Mouse (Mus musculus) lung, embryonic 15.5 days (tissue): ENCODE results near the gene Myl6. TPM values are rescaled to one million over a fixed set of nuclear protein-coding genes. Genes with fewer than 3 reads are reported as not detected.

Source experiments
- ATAC-seq: fragments of 200-750 bp; cut with Nextera tagmentation; 2 replicates; pipeline ENCODE4 v1.8.0; 2017; ENCODE audit warnings: moderate number of reproducible peaks, borderline replicate concordance; ENCODE audit not compliant: low FRiP score, low TSS enrichment; ENCODE audit errors: extremely low read depth
- H3K27ac ChIP-seq: fragments of 300-500 bp; sonication (generic); 2 replicates; pipeline ENCODE4 v1.5.1; 2015; ENCODE audit warnings: moderate library complexity, mild to moderate bottlenecking, inconsistent platforms
- H3K27me3 ChIP-seq: fragments of 300-500 bp; sonication (generic); 2 replicates; pipeline ENCODE4 v1.6.1; 2015; ENCODE audit warnings: inconsistent platforms
- H3K36me3 ChIP-seq: fragments of 300-500 bp; sonication (generic); 2 replicates; pipeline ENCODE4 v1.6.1; 2015; ENCODE audit warnings: inconsistent platforms
- H3K4me1 ChIP-seq: fragments of 300-500 bp; sonication (generic); 2 replicates; pipeline ENCODE4 v1.6.1; 2015; ENCODE audit warnings: inconsistent platforms
- H3K4me2 ChIP-seq: fragments of 300-500 bp; sonication (generic); 2 replicates; pipeline ENCODE4 v1.6.1; 2015; ENCODE audit warnings: inconsistent platforms, mild to moderate bottlenecking, moderate library complexity
- H3K4me3 ChIP-seq: fragments of 300-500 bp; sonication (generic); 2 replicates; pipeline ENCODE4 v1.5.1; 2015; ENCODE audit warnings: mild to moderate bottlenecking, inconsistent platforms
- H3K9ac ChIP-seq: fragments of 300-500 bp; sonication (generic); 2 replicates; pipeline ENCODE4 v1.6.1; 2015; ENCODE audit warnings: inconsistent platforms
- H3K9me3 ChIP-seq: fragments of 300-500 bp; sonication (generic); 2 replicates; pipeline ENCODE4 v1.6.1; 2016; ENCODE audit warnings: inconsistent platforms
- WGBS: fragments of 180-500 bp; shearing (Covaris S2); methylation state at CpG from one replicate; pipeline ENCODE4 v1.1.7; 2015; 5-methylcytosine and 5-hydroxymethylcytosine counted together
- microRNA-seq: library from miRNA; unstranded; fragments of <30 nt; microRNA quantifications from one replicate; pipeline ENCODE4, GENCODE M21; 2016
- polyA plus RNA-seq: library from polyadenylated mRNA; unstranded; fragments of >200 nt; fragmentation: Nextera tagmentation; extraction: Ambion mirVana; gene quantifications from 2 replicates; pipeline ENCODE4 v1.2.1, GENCODE M21; 2015

Gene Myl6
- polyA plus RNA-seq, 1 experiment from 2014 or later: 1,477 TPM

- no peak overlapping the region for H3K4me2 ChIP-seq
- no peak overlapping the region for H3K4me3 ChIP-seq
- no peaks in the 10 kb centered on the region for H3K4me1 ChIP-seq
- no peaks in the 10 kb centered on the region for H3K9me3 ChIP-seq
- no peaks in the 10 kb centered on the region for H3K27me3 ChIP-seq
- WGBS: 67% methylated on average over 4 of the region's 4 CpGs
- H3K27ac ChIP-seq: no peak overlapping the region
- H3K9ac ChIP-seq: no peak overlapping the region
- no peak for ATAC-seq
- H3K36me3 ChIP-seq: peaks cover 8% of the 10 kb centered on the region
Observed at GRCm38 (mm10) chr10:128445407-128445806, 48.5 kb downstream of the Myl6 start.

- ATAC-seq: no peak
- Histone ChIP-seq H3K4me2 (no peak overlapping the region), H3K9ac (no peak overlapping the region), H3K4me3 (no peak overlapping the region), H3K27ac (no peak overlapping the region), H3K27me3 (no peaks in the 10 kb centered on the region), H3K9me3 (no peaks in the 10 kb centered on the region), H3K4me1 (no peaks in the 10 kb centered on the region), H3K36me3 (peaks cover 19% of the 10 kb centered on the region)
- 51% methylated on average over 6 of the region's 6 CpGs for WGBS
Observed at GRCm38 (mm10) chr10:128444354-128444753, 49.6 kb downstream of the Myl6 start.

- Histone ChIP-seq H3K27me3 (no peaks in the 10 kb centered on the region), H3K4me2 (no peak overlapping the region), H3K9ac (no peak overlapping the region), H3K9me3 (no peaks in the 10 kb centered on the region), H3K4me1 (no peaks in the 10 kb centered on the region), H3K4me3 (no peak overlapping the region), H3K27ac (no peak overlapping the region), H3K36me3 (peaks cover 35% of the 10 kb centered on the region)
- WGBS: 96% methylated on average over 1 of the region's 1 CpGs
- ATAC-seq: no peak
Observed at GRCm38 (mm10) chr10:128442718-128443117, 51.2 kb downstream of the Myl6 start.

GRCm38 (mm10) chr10:128441324-128442119 is 52.4 kb downstream of the Myl6 start:
- Histone ChIP-seq H3K4me3 (no peak overlapping the region), H3K9ac (no peak overlapping the region), H3K4me2 (no peak overlapping the region), H3K9me3 (no peaks in the 10 kb centered on the region), H3K27ac (no peak overlapping the region), H3K36me3 (peaks cover 45% of the 10 kb centered on the region), H3K27me3 (no peaks in the 10 kb centered on the region), H3K4me1 (no peaks in the 10 kb centered on the region)
- ATAC-seq: no peak
- WGBS: 86% methylated on average over 10 of the region's 10 CpGs

Small RNA genes within 50 kb of the gene (microRNA-seq; reads per million reads assigned to microRNA genes)
- not detected for gene Mir6916
- gene Mir8105: not detected

Other genes starting within 250 kb of the Myl6 start
- gene Apon, start 240.0 kb downstream of the Myl6 start, polyA plus RNA-seq: 0.19 and 0.37 TPM in 2 replicates
- gene Apof, start 225.5 kb downstream of the Myl6 start, polyA plus RNA-seq: 0.15 and 0.67 TPM in 2 replicates
- 10.5 and 14.0 TPM in 2 replicates for gene Stat2, start 223.6 kb downstream of the Myl6 start, polyA plus RNA-seq
- 0.15 and 0.17 TPM in 2 replicates for gene Il23a, start 195.4 kb downstream of the Myl6 start, polyA plus RNA-seq
- gene Pan2, start 190.8 kb downstream of the Myl6 start, polyA plus RNA-seq: 34.1 and 34.5 TPM in 2 replicates
- 329 and 346 TPM in 2 replicates for gene Cnpy2, start 171.7 kb downstream of the Myl6 start, polyA plus RNA-seq
- 183 and 185 TPM in 2 replicates for gene Cs, start 156.4 kb downstream of the Myl6 start, polyA plus RNA-seq
- gene Coq10a, start 125.1 kb downstream of the Myl6 start, polyA plus RNA-seq: 12.5 and 12.6 TPM in 2 replicates
- gene Ankrd52, start 117.0 kb downstream of the Myl6 start, polyA plus RNA-seq: 13.0 and 14.9 TPM in 2 replicates
- gene Slc39a5, start 92.9 kb downstream of the Myl6 start, polyA plus RNA-seq: 0.31 and 0.99 TPM in 2 replicates
- gene Nabp2, start 82.7 kb downstream of the Myl6 start, polyA plus RNA-seq: 72.1 and 75.7 TPM in 2 replicates
- 39.8 and 42.1 TPM in 2 replicates for gene Rnf41, start 82.5 kb downstream of the Myl6 start, polyA plus RNA-seq
- 70.2 and 74.7 TPM in 2 replicates for gene Smarcc2, start 34.9 kb downstream of the Myl6 start, polyA plus RNA-seq
- gene Myl6b, start 4.5 kb upstream of the Myl6 start, polyA plus RNA-seq: 2.9 and 4.3 TPM in 2 replicates
- gene Esyt1, start 31.7 kb upstream of the Myl6 start, polyA plus RNA-seq: 28.8 and 31.5 TPM in 2 replicates
- 14.6 and 14.9 TPM in 2 replicates for gene Zc3h10, start 53.6 kb upstream of the Myl6 start, polyA plus RNA-seq
- gene Rpl41, start 55.2 kb upstream of the Myl6 start, polyA plus RNA-seq: 3,783 and 4,172 TPM in 2 replicates
- gene Pa2g4, start 71.8 kb upstream of the Myl6 start, polyA plus RNA-seq: 194 and 200 TPM in 2 replicates
- gene Erbb3, start 95.5 kb upstream of the Myl6 start, polyA plus RNA-seq: 21.3 and 22.9 TPM in 2 replicates
- 711 and 777 TPM in 2 replicates for gene Rps26, start 132.6 kb upstream of the Myl6 start, polyA plus RNA-seq
- gene Ikzf4, start 151.8 kb upstream of the Myl6 start, polyA plus RNA-seq: 1.6 and 2.2 TPM in 2 replicates
- gene Suox, start 179.9 kb upstream of the Myl6 start, polyA plus RNA-seq: 12.3 and 13.8 TPM in 2 replicates
- 73.8 and 77.8 TPM in 2 replicates for gene Rab5b, start 202.1 kb upstream of the Myl6 start, polyA plus RNA-seq
- 1.2 and 1.3 TPM in 2 replicates for gene Pmel, start 210.1 kb upstream of the Myl6 start, polyA plus RNA-seq
- 108 and 110 TPM in 2 replicates for gene Cdk2, start 210.9 kb upstream of the Myl6 start, polyA plus RNA-seq